Mouse (Mus musculus): ENCODE measurements around the gene Kras.

Kras gene

GRCm38 (mm10) chr6:145250185-145250791 lies at the start of gene Kras:
TSS of gene Kras (minus strand) at chr6:145250239.
- in situ Hi-C loops (cut with MboI; ENCODE audit: unreplicated experiment in 2 of 2): no loop called here

GRCm38 (mm10) chr6:145297626-145298025 lies 47.6 kb upstream of the Kras start:
- in situ Hi-C loops (cut with MboI; ENCODE audit: unreplicated experiment in 2 of 2): no loop called here

DNA sequence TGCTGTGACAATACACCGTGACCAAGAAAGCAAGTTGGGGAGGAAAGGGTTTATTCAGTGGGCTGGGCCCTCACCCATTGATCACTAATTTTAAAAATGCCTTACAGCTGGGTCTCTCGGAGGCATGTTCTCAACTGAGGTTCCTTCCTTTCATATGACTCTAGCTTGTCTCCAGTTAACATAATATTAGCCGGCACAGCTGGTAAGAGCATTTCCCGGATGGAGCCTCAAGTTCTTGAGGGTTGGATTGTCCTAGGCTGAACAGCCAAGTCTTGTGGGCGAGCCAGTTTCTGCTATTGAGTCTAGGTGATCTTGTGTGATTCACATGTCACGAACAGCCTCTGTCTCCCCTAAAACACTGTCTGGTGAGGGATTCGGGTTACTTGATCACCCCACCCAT lies 46.9 kb upstream of the Kras start:
- in situ Hi-C loops (cut with MboI; ENCODE audit: unreplicated experiment in 2 of 2): no loop called here

DNA sequence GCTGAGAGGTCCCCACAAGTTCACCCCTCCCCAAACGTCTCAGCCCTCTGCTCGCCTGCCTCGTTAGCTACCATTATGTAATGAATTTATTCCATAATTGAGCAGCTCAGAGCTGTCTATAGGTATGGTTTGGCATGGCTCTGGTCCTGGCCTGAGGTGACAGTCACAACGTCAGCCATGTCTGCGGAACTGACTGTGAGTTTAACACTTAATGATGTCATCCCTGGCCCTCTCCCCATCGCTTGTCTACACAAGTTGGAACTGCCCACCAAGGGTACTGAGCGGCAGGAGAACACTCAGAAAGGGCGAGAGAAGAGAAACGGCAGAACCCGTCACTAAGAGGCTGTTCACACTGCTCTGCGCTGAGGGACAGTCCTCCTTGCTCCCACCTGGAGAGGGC lies 45.1 kb upstream of the Kras start:
- in situ Hi-C loops (cut with MboI; ENCODE audit: unreplicated experiment in 2 of 2): no loop called here

DNA sequence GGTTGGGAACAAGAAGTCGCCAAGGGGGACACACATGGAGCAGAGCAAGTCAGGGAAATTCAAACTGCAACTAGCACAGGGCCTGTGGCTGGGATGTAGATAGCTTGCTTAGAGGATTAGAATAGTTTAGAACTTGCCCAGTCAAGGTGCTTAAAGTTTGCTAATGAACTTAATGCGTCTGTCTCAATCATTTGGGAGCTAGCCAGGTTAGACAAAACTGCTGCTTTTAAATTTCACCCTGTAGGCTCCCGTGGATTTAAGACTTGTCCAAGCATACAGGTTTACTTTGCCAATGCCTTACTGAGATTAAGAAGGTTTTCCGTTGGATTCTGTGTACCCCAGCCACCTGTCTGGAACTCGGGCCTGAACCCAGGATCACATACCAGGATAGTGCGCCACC lies 43.1 kb upstream of the Kras start:
- in situ Hi-C loops (cut with MboI; ENCODE audit: unreplicated experiment in 2 of 2): no loop called here

DNA sequence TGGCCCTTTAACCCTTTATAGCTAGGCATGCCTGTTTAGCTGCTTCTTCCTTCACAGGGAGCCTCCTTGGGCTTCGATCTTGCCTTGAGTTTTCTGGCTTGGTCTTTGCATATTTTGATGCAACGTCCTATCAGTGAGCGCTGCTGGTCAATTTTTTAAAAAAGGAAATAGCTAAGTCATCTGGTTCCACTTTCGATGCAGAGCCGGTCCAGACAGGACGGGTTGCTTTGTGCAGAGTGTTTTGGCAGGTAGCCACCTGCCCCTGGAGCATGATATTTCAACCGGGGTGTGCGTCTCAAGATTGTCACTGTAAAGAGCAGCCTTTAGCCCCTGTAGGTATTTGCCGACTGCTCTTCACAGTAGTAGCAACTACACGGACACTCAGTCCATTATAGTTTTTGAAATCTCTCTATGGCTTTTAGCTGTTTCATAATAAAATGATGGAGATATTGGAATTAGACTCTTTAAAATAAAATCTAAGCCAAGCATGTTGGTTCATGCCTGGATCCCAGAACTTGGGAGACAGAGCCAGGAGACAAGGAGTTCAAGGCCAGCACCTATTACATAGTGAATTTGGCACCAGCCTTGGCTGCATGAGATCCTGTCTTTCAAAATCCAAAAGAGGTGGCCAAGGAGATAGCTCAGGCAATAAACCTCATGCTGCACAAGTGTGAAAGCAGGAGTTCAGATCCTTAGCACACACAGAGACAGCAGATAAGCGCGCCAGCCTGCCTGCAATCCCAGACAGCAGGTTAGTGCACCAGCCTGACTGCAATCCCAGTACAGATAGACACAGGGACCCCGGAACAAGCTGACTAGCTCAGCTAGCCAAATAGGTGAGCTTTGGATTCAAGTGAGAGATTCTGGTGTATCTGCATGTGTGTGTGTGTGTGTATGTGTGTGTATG lies 41.6 kb upstream of the Kras start:
- in situ Hi-C loops (cut with MboI; ENCODE audit: unreplicated experiment in 2 of 2): no loop called here

GRCm38 (mm10) chr6:145285656-145286055 lies 35.6 kb upstream of the Kras start:
- in situ Hi-C loops (cut with MboI; ENCODE audit: unreplicated experiment in 2 of 2): no loop called here

- in situ Hi-C loops (cut with MboI; ENCODE audit: unreplicated experiment in 2 of 2): no loop called here
These were observed 34.2 kb upstream of the Kras start for GRCm38 (mm10) chr6:145284286-145284685.

DNA sequence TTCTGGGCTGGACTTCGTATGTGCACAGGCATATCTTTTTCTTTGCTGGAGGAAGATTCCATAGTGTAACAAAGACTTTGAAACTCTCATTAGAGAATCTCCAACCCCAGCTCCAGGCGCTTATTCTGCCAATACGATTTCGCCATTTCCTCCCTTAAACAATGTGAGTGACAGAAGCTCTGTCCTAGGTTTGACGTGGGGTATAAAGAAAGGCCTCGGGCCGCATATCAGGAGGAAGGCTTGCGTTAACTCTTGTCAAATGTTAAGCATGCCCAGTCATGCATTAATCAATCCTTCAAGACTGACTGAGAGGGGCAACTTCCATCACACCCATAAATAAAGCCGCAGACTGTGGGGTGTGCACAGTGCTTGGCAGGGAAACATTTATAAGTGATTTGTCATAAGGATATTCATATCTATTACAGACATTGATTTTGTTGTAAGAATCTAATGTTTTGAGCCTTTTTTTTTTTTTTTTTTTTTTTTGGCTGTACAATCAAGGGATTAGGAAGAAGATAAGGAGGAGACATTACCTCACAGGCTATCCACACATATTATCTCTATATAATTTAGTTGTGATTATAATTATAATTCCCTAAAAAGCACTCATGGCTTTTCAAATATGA lies 27.2 kb upstream of the Kras start:
- in situ Hi-C loops (cut with MboI; ENCODE audit: unreplicated experiment in 2 of 2): no loop called here

GRCm38 (mm10) chr6:145276265-145276780 lies 26.3 kb upstream of the Kras start:
- in situ Hi-C loops (cut with MboI; ENCODE audit: unreplicated experiment in 2 of 2): no loop called here

DNA sequence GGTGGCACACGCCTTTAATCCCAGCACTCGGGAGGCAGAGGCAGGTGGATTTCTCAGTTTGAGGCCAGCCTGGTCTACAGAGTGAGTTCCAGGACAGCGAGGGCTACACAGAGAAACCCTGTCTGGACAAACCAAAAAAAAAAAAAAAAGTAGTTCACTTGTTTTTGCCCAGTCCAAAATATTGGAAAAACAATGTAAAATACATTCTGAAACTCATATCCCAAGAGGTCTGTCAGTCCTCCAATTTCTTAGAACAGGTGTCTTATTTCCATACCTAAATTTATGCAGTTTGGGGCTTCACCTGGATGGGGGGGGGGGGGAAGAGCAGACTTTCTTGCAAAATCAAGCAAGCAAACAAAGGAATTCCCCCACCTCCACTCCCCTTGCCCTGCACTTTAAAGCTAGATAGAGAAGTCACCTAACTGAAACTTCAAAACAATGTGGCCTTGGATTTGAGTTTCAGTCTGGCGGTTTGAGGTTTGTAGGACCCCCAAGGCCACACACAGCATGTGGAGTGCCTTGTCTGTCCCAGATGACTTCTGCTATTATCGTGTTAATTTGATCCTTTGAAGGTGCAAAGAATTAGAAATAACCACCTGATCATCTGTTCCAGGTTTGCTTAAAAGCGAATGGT lies 25.7 kb upstream of the Kras start:
- in situ Hi-C loops (cut with MboI; ENCODE audit: unreplicated experiment in 2 of 2): no loop called here

GRCm38 (mm10) chr6:145273971-145274620 lies 24.1 kb upstream of the Kras start:
- in situ Hi-C loops (cut with MboI; ENCODE audit: unreplicated experiment in 2 of 2): no loop called here

GRCm38 (mm10) chr6:145272142-145272937 lies 22.3 kb upstream of the Kras start:
- in situ Hi-C loops (cut with MboI; ENCODE audit: unreplicated experiment in 2 of 2): no loop called here

- in situ Hi-C loops (cut with MboI; ENCODE audit: unreplicated experiment in 2 of 2): no loop called here
These were observed 19.3 kb upstream of the Kras start for GRCm38 (mm10) chr6:145269313-145269845.

DNA sequence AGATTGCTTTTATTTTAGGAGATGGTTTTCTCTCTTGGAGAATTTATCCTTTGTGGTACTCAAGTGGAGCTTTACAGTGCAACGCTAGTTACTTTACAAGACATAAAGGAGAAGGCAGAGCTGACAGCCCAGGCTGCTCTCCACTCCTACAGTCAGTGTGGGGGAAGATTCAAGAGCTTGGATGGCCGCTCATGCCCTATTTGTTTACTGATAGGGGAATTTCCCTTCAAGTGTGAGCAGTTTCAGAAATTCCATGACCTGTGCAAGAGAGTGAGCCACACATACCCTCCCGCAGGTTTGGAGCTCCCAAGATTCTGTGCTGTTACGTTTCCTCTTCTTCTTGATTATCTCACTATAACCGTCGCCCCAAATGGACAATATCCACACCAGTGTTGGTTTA lies 17.7 kb upstream of the Kras start:
- in situ Hi-C loops (cut with MboI; ENCODE audit: unreplicated experiment in 2 of 2): no loop called here

DNA sequence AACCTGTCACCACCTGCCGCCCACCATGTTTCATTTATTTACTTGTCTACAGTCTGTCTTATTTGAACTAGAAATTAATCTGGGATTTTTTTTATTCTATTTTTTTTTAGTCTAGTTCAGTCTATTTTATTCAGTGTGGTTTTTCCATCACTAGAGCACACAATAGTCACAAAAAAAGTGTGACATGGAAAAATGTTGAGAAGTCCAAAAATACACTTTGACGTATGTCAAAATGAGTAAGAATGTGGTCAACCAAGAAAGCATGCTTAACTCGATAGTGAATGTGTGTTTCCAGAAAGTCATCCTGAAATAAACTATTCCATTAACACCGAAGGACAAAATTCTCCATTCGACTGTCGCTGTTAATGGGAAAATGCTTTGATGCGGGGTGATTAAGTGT lies 12.3 kb upstream of the Kras start:
- in situ Hi-C loops (cut with MboI; ENCODE audit: unreplicated experiment in 2 of 2): no loop called here

DNA sequence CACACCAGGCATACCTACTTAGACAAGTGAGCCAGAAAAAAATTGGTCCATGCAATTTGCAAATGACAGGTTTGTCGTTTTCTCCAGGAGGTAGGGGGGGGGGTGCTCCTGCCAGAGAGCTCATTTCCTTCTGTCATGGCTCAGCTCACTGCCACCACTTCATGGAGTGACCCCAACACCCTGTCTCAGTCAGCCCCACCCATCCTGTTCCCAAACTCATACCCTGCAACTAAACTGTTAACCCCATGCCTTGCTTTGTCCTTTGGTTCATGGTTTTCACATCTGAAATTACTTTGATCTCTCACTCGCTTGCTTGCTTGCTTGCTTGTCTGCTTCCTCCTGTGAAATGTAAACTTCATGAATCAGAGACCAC lies 6.6 kb upstream of the Kras start:
- in situ Hi-C loops (cut with MboI; ENCODE audit: unreplicated experiment in 2 of 2): no loop called here

DNA sequence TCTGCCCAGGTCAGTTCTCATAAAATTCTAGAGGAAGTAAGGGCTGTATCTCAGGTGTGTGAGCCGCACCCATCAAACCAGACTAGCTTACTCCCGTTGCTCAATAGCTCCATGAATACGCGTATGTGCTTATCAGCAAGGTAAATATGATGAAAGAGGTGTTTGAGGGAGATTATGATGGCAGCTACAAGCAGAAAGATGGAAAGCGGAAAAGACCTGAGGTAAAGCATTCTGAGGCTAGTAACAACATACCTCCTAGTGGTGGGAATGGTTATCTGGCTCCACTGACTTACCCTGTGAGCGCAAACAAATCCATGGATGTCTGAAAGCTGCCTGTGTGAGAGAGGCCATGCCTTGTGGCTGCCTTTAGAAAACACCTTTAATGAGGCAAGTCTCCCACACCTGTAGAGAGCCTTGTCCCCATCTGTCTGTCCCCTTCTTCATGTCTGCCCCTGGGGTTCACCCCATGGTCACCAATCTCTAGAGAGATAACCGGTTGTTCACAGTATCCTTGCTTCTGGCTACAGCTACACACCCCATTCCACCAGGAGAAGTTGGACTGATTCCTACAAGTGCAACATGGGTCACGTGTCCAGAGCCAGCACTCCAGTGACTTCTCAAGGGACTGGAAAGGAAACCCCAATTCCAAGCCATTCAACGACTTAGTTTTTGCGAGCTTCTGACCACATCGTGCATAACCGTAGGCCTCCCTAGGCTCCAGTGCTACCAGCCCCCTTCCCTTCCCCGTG lies 6.1 kb upstream of the Kras start:
- in situ Hi-C loops (cut with MboI; ENCODE audit: unreplicated experiment in 2 of 2): no loop called here

GRCm38 (mm10) chr6:145250820-145251219 lies 781 bp upstream of the Kras start:
- in situ Hi-C loops (cut with MboI; ENCODE audit: unreplicated experiment in 2 of 2): no loop called here
